Mouse (Mus musculus) midbrain, postnatal 0 days (tissue): ENCODE results near the gene Mxi1. TPM values are rescaled to one million over a fixed set of nuclear protein-coding genes. Genes with fewer than 3 reads are reported as not detected.

Experiments
- ATAC-seq: fragments of 200-750 bp; cut with Nextera tagmentation; 2 replicates; pipeline ENCODE4 v1.8.0; 2017; ENCODE audit warnings: moderate number of reproducible peaks, mild to moderate bottlenecking, moderate TSS enrichment, moderate library complexity; ENCODE audit not compliant: low FRiP score
- DNase-seq: peaks from one replicate; pipeline ENCODE4 v3.0.0-alpha.2; 2015; ENCODE audit warnings: low spot score
- H3K27ac ChIP-seq: fragments of 300-500 bp; sonication (generic); 2 replicates; pipeline ENCODE4 v1.5.1; 2014; ENCODE audit warnings: low read depth, mild to moderate bottlenecking, low read length, mixed read lengths
- H3K27me3 ChIP-seq: fragments of 300-500 bp; sonication (generic); 2 replicates; pipeline ENCODE4 v1.6.1; 2014; ENCODE audit warnings: low read length, control low read depth, mixed read lengths; ENCODE audit not compliant: insufficient read depth
- H3K36me3 ChIP-seq: fragments of 300-500 bp; sonication (generic); 2 replicates; pipeline ENCODE4 v1.6.1; 2014; ENCODE audit warnings: low read length, control low read depth, mixed read lengths; ENCODE audit not compliant: insufficient read depth
- H3K4me1 ChIP-seq: fragments of 300-500 bp; sonication (generic); 2 replicates; pipeline ENCODE4 v1.6.1; 2014; ENCODE audit warnings: mild to moderate bottlenecking, control low read depth, antibody characterized with exemption, low read length, mixed read lengths; ENCODE audit not compliant: insufficient read depth
- H3K4me2 ChIP-seq: fragments of 300-500 bp; sonication (generic); 2 replicates; pipeline ENCODE4 v1.6.1; 2014; ENCODE audit warnings: low read depth, mild to moderate bottlenecking, low read length, mixed read lengths; ENCODE audit not compliant: poor library complexity, severe bottlenecking
- H3K4me3 ChIP-seq: fragments of 300-500 bp; sonication (generic); 2 replicates; pipeline ENCODE4 v1.5.1; 2014; ENCODE audit warnings: low read depth, mild to moderate bottlenecking, low read length, moderate library complexity
- H3K9ac ChIP-seq: fragments of 300-500 bp; sonication (generic); replicated peaks from 2 replicates; pipeline ENCODE4 v1.6.1; 2014; ENCODE audit warnings: mild to moderate bottlenecking, low read length, moderate library complexity, mixed read lengths; ENCODE audit not compliant: poor library complexity, severe bottlenecking
- H3K9me3 ChIP-seq: fragments of 300-500 bp; sonication (generic); 2 replicates; pipeline ENCODE4 v1.6.1; 2016; ENCODE audit warnings: low read length, control low read depth
- CTCF ChIP-seq: IDR thresholded peaks from 2 replicates; pipeline ENCODE4 v1.5.1; 2016; ENCODE audit warnings: antibody characterized with exemption, mild to moderate bottlenecking
- WGBS: fragments of 180-500 bp; shearing (Covaris S2); extraction: QIAGEN DNeasy Blood & Tissue Kit; methylation state at CpG from one replicate; pipeline ENCODE4 v1.1.7; 2014; 5-methylcytosine and 5-hydroxymethylcytosine counted together
- polyA plus RNA-seq: library from polyadenylated mRNA; unstranded; fragments of >200 nt; fragmentation: Nextera tagmentation; extraction: Ambion mirVana; gene quantifications from 2 replicates; pipeline ENCODE4 v1.2.1, GENCODE M21; 2015
- total RNA-seq: library from RNA; depleted of rRNA; stranded (reverse); fragments of >200 nt; gene quantifications from 2 replicates; pipeline ENCODE4 v1.2.3, GENCODE M21; 2014

Gene Mxi1
- total and polyA plus RNA-seq, 2 experiments from 2014 or later, result 37.7 to 49.2 TPM

DNA sequence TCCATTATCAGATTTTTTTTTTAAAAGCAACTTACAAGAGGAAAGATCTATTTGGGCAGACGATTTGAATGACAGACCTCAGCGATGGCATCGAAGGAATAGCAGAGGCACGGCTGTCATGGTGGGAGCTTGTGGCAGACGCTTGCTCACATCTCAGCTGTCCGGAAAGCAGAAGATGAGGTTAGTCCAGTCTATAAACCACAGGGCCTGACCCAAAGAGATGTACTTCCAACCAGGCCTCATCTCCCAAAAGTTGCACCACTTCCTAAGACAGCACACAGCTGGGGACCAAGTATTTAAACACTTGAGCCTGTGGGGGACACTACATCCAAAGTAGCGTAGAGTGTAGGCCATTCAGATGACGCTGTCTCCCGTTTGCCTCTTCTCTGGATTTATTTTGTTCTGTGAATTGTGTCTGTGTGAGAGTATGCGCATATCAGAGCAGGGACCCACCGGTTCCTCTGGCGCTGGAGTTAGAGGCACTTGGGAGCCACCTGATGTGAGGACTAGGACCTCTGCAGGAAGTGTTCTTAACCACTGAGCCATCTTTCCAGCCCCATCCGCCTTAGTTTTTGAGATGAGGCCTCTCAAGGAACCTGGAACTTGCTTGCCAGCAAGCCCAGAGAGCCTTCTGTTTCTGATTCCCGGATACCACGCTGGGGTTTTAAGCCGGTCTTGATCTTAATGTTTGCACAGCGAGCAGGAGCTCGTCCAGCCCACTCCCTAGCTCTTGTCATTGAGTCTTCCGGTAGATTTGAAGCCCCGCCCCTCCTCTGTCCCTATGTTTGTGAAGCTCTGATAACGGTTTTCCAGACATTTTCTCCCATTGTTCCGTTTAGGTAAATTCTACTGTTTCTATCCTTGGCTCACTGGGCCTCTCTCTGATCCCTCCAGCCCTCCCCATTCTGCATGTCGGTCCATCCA lies 13.7 kb upstream of the Mxi1 start:
- H3K9me3 ChIP-seq, result no peaks in the 10 kb centered on the region
- no peak overlapping the region for H3K4me3 ChIP-seq
- DNase-seq (no peak), ATAC-seq (no peak)
- no peak overlapping the region for H3K9ac ChIP-seq
- no peak overlapping the region for H3K27ac ChIP-seq
- no peaks in the 10 kb centered on the region for H3K36me3 ChIP-seq
- TF ChIP-seq CTCF, result no peak
- H3K27me3 ChIP-seq, result no peaks in the 10 kb centered on the region
- H3K4me2 ChIP-seq, result no peak overlapping the region
- 69% methylated on average over 23 of the region's 23 CpGs for WGBS
- no peaks in the 10 kb centered on the region for H3K4me1 ChIP-seq

DNA sequence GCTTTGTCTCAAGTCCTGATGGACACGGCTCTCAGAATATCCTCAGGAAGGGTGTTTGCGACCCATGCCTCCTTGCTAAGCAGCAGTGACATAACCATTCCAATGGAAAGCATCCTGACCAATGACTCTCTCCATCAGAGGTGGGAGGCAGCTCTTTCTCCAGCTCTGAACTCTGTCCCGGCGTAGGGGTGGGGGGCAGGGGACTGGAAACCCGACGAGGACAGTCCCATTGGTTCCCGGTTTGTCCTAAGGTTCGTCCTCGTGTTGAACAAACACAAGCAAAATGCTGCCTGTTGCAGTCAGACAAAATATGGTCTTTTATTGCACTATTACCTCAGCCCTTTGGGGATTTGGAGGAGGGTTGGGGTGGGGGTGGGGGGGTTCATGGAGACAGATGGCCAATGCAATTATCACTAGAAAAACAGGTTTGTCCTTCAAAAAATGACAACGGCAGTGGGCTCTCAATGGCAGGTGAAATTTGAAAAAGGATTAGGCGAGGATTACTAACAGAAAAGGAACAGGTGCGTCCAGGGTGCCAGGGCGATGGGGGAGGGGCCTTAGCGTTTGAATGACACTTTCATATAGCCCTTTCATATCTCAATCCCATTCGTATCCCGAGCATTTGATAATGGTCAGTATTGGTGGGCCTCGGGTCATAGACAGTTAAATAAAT lies 11.0 kb upstream of the Mxi1 start:
- H3K4me2 ChIP-seq, result no peak overlapping the region
- H3K36me3 ChIP-seq, result no peaks in the 10 kb centered on the region
- DNase-seq (no peak), ATAC-seq (no peak)
- no peaks in the 10 kb centered on the region for H3K4me1 ChIP-seq
- WGBS, result 55% methylated on average over 17 of the region's 17 CpGs
- no peak overlapping the region for H3K9ac ChIP-seq
- no peaks in the 10 kb centered on the region for H3K27me3 ChIP-seq
- no peaks in the 10 kb centered on the region for H3K9me3 ChIP-seq
- H3K27ac ChIP-seq, result no peak overlapping the region
- no peak for TF ChIP-seq CTCF
- H3K4me3 ChIP-seq, result no peak overlapping the region

DNA sequence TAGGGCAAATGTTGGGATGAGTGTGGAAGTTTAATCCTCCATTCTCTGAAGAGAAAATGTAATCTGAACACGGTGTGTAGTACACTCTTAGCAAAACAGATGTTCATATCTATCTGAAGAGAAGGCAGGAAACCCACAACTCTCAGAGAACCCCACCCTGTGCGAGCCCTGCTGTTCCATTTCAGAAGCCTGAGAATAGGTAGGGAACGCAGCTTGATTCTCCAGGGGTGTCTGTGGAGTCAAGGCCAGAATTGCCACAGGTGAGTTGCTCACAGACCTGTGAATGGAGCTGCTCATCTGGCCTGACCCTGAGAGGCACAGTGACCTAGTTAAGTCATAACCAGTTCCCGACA lies 10.5 kb upstream of the Mxi1 start:
- no peak for TF ChIP-seq CTCF
- no peak overlapping the region for H3K4me2 ChIP-seq
- H3K36me3 ChIP-seq, result no peaks in the 10 kb centered on the region
- H3K9ac ChIP-seq, result no peak overlapping the region
- H3K27ac ChIP-seq, result no peak overlapping the region
- ATAC-seq, result no peak
- H3K4me3 ChIP-seq, result no peak overlapping the region
- H3K4me1 ChIP-seq, result no peaks in the 10 kb centered on the region
- H3K27me3 ChIP-seq, result no peaks in the 10 kb centered on the region
- no peak for DNase-seq
- H3K9me3 ChIP-seq, result no peaks in the 10 kb centered on the region
- 85% methylated on average over 4 of the region's 4 CpGs for WGBS

DNA sequence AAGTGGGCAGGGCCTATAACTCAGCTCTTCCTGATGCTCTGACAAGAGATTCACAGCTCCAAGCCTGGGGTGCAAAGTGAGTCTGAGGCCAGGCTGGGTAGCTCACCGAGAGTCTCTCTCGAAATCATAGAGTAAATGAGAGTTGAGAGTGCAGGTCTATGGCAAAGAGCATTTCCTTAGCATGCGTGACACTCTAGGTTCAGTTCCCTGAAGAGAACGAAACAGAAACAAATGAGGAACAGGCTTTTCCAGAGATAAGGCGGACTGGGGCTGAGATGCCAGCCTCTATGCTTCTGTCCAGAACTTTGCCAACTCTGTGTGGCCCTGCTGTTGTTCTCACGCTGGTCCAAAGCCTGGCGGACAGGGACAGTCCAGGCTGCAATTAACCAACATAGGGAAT lies 6.9 kb upstream of the Mxi1 start:
- H3K27ac ChIP-seq, result no peak overlapping the region
- no peak overlapping the region for H3K9ac ChIP-seq
- H3K9me3 ChIP-seq, result no peaks in the 10 kb centered on the region
- H3K4me2 ChIP-seq, result no peak overlapping the region
- no peak for TF ChIP-seq CTCF
- H3K27me3 ChIP-seq, result no peaks in the 10 kb centered on the region
- H3K4me3 ChIP-seq, result no peak overlapping the region
- no peaks in the 10 kb centered on the region for H3K36me3 ChIP-seq
- no peaks in the 10 kb centered on the region for H3K4me1 ChIP-seq
- WGBS, result 88% methylated on average over 7 of the region's 7 CpGs
- ATAC-seq (no peak), DNase-seq (no peak)

DNA sequence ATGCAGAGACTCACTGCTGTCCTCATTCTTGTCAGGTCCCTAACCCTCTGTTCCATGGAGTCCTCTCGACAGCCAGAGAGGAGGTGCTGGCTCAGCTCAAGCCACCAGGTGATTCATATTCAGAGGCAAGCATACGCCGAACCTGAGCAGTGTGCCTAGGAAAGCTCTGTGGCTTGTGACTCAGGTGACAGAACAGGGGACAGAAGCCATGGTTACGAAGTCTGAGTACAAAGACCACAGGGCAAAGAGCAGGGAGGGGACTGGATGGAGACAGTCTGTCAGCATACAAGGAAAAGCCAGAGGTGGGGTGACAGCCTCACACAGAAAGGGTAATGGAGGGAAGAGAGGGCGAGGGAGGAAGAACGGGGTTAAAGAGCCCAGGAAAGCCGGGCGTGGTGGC lies 4.7 kb upstream of the Mxi1 start:
- H3K4me3 ChIP-seq, result no peak overlapping the region
- H3K27ac ChIP-seq, result no peak overlapping the region
- no peaks in the 10 kb centered on the region for H3K9me3 ChIP-seq
- H3K9ac ChIP-seq, result no peak overlapping the region
- no peak for TF ChIP-seq CTCF
- no peak overlapping the region for H3K4me2 ChIP-seq
- no peaks in the 10 kb centered on the region for H3K36me3 ChIP-seq
- ATAC-seq, result no peak
- 90% methylated on average over 8 of the region's 8 CpGs for WGBS
- no peak for DNase-seq
- no peaks in the 10 kb centered on the region for H3K4me1 ChIP-seq
- no peaks in the 10 kb centered on the region for H3K27me3 ChIP-seq

DNA sequence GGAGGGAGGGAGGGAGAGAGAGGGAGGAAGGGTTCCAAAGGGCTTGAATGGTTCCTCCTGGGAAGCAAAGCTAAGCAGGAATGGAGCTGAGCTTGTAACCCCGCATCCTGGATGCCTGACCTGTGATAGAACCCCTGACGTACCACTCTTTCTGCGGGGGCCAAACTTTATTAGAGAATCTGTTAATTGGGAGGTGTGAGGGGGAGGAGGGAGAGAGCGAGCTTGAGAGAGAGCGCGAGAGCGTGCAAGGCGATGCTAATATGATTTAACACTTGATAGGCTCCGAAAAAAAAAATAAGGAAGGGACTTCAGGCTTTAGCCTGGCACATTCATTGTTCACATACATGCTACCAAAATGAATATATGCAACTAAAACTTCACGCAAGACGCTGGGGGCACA lies 3.6 kb upstream of the Mxi1 start:
- DNase-seq (peak; percentile 53), ATAC-seq (no peak)
- 11% methylated on average over 11 of the region's 11 CpGs for WGBS
- no peak overlapping the region for H3K27ac ChIP-seq
- no peaks in the 10 kb centered on the region for H3K4me1 ChIP-seq
- TF ChIP-seq CTCF, result no peak
- H3K27me3 ChIP-seq, result no peaks in the 10 kb centered on the region
- peak overlapping the region; percentile 29; the same call in 1 of the 2 replicates for H3K4me2 ChIP-seq
- no peak overlapping the region for H3K9ac ChIP-seq
- no peak overlapping the region for H3K4me3 ChIP-seq
- H3K36me3 ChIP-seq, result no peaks in the 10 kb centered on the region
- no peaks in the 10 kb centered on the region for H3K9me3 ChIP-seq
